Mouse (Mus musculus) neural tube, embryonic 12.5 days (tissue): Measurements from ENCODE around the gene Klhl21. TPM values are rescaled to one million over a fixed set of nuclear protein-coding genes. Genes with fewer than 3 reads are reported as not detected.

Experiments used
- ATAC-seq: fragments of 200-750 bp; cut with Nextera tagmentation; 2 replicates; pipeline ENCODE4 v1.8.0; 2017; ENCODE audit warnings: low read depth, mild to moderate bottlenecking, moderate TSS enrichment, moderate library complexity; ENCODE audit not compliant: low FRiP score
- H3K27ac ChIP-seq: fragments of 300-500 bp; sonication (generic); 2 replicates; pipeline ENCODE4 v1.5.1; 2016
- H3K27me3 ChIP-seq: fragments of 300-500 bp; sonication (generic); replicated peaks from 2 replicates; pipeline ENCODE4 v1.6.1; 2016; ENCODE audit warnings: mild to moderate bottlenecking
- H3K36me3 ChIP-seq: fragments of 300-500 bp; sonication (generic); 2 replicates; pipeline ENCODE4 v1.6.1; 2016; ENCODE audit warnings: mild to moderate bottlenecking
- H3K4me1 ChIP-seq: fragments of 300-500 bp; sonication (generic); 2 replicates; pipeline ENCODE4 v1.6.1; 2016
- H3K4me2 ChIP-seq: fragments of 300-500 bp; sonication (generic); replicated peaks from 2 replicates; pipeline ENCODE4 v1.6.1; 2016; ENCODE audit warnings: mild to moderate bottlenecking
- H3K4me3 ChIP-seq: fragments of 300-500 bp; sonication (generic); 2 replicates; pipeline ENCODE4 v1.5.1; 2016
- H3K9ac ChIP-seq: fragments of 300-500 bp; sonication (generic); 2 replicates; pipeline ENCODE4 v1.6.1; 2016; ENCODE audit warnings: mild to moderate bottlenecking
- H3K9me3 ChIP-seq: fragments of 300-500 bp; sonication (generic); 2 replicates; pipeline ENCODE4 v1.6.1; 2016; ENCODE audit warnings: mild to moderate bottlenecking
- WGBS: fragments of 180-500 bp; shearing (Covaris S2); methylation state at CpG from one replicate; pipeline ENCODE4 v1.1.7; 2016; 5-methylcytosine and 5-hydroxymethylcytosine counted together
- polyA plus RNA-seq: library from polyadenylated mRNA; unstranded; fragments of >200 nt; fragmentation: Nextera tagmentation; extraction: Ambion mirVana; gene quantifications from 2 replicates; pipeline ENCODE4 v1.2.1, GENCODE M21; 2016

The Klhl21 gene
- polyA plus RNA-seq, 1 experiment from 2014 or later, result 7.2 TPM

DNA sequence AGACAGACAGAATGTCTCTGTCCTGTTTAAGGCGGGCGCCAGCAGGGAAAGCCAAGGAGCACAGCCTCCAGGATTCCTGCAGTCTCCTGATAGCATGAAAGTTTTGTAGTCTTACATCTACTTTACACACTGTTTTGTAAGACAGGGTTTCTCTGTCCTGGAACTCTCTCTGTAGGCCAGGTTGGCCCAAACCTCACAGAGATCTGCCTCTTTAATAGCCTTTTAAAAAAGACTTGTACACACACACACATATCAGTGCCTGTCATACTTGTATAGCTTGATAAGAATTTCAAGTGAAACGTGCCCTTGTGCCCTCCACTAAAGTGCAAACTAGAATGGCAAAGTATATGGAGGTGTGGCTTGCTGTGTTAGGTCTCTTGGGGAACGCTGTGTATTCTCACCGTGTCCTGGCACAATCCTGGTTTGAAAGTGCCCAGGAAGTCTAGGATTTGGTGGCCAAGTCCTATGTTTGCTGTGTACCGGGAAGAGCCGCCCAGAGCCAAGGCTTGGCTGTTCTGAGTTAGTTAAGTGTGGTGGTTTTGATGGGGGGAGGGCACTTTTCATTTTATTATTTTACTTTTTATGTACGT lies 2.7 kb downstream of the Klhl21 start:
- ATAC-seq, result no peak
- Histone ChIP-seq H3K4me3 (peak overlapping the region; percentile 72; the same call in 1 of the 2 replicates), H3K36me3 (peaks cover 11% of the 10 kb centered on the region; the same call in 1 of the 2 replicates), H3K27me3 (peaks cover 45% of the 10 kb centered on the region), H3K27ac (no peak overlapping the region), H3K4me1 (peaks cover 40% of the 10 kb centered on the region), H3K9me3 (no peaks in the 10 kb centered on the region), H3K9ac (peak overlapping the region; percentile 29; the same call in 1 of the 2 replicates), H3K4me2 (peak overlapping the region; percentile 100)
- 81% methylated on average over 8 of the region's 8 CpGs for WGBS

DNA sequence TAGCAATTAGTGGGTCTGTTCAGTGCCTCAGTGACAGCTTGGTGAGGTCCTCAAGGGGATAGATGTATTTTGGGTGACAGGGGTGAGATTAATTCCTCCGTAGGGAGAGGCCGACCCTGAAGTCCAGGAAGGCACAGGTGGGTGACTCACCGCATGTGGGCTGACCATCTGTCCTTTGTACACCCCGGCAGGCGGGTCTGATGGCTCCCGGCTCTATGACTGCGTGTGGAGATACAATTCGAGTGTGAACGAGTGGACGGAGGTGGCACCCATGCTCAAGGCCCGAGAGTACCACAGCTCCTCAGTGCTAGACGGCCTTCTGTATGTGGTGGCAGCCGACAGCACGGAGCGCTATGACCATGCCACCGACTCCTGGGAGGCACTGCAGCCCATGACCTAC lies 3.5 kb downstream of the Klhl21 start:
- Histone ChIP-seq H3K4me2 (no peak overlapping the region), H3K36me3 (peaks cover 11% of the 10 kb centered on the region), H3K4me3 (no peak overlapping the region), H3K27ac (no peak overlapping the region), H3K9ac (no peak overlapping the region), H3K27me3 (peaks cover 36% of the 10 kb centered on the region), H3K9me3 (no peaks in the 10 kb centered on the region), H3K4me1 (peaks cover 39% of the 10 kb centered on the region)
- WGBS, result 95% methylated on average over 16 of the region's 16 CpGs
- ATAC-seq, result no peak

DNA sequence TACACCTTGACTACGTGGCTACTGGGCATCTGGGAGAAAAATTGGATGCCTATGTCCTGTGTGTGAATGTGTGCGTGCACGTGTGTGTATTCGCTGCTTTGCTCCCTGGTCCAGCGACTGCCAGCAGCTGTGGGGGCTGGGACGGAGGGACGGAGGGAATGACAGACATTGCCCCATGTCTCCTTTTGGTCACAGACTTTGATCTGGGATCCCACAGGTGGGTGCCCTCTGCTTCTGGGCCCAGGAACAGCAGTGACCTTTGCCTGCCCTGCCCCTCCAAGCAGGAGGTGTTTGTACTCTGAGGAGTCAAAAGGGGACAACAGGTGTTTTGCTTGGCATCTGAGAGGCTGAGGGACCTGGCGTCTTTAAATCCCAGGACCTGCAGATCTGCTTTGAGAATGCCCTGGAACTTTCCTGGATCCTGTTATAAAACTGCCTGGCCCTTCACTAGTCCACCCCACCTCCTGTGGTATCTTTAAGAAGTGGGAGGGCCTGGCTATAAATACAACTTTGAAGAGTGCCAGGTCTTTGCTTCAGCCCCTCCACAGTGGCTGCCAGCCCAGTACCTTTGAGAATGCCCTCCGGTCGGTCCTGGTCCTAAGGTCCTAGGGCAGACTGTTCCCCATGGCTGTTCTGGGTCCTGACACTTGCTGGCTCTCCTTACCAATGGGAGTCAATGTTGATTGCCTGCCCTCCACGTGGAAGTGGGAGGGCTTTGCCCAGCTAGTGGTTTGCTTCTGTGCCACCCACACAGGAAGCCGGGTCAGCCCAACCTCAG lies 4.6 kb downstream of the Klhl21 start:
- H3K9me3 ChIP-seq, result no peaks in the 10 kb centered on the region
- no peak for ATAC-seq
- H3K36me3 ChIP-seq, result peaks cover 13% of the 10 kb centered on the region
- H3K9ac ChIP-seq, result no peak overlapping the region
- no peak overlapping the region for H3K27ac ChIP-seq
- 83% methylated on average over 12 of the region's 12 CpGs for WGBS
- no peak overlapping the region for H3K4me3 ChIP-seq
- H3K27me3 ChIP-seq, result peaks cover 26% of the 10 kb centered on the region
- H3K4me2 ChIP-seq, result no peak overlapping the region
- H3K4me1 ChIP-seq, result peaks cover 28% of the 10 kb centered on the region

DNA sequence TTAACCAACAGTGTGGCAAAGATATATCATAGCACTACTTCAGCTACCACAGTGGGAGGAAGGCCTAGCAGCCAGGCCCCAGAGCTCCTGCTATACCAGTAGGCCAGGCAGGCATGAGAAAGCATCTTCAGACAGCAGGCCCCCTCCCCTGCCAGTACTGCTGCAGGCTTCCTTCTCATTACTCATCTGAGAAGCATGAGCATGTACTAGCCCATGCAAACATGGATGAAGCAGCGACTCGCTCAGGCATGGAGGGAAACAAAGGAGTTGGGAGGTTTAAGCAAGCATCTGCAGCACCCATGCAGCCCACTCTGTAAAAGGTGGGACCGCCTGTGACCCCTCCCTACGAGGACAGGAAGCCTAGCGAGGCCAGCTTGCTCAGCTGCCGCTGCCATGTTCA lies 10.5 kb downstream of the Klhl21 start:
- H3K4me2 ChIP-seq, result no peak overlapping the region
- no peaks in the 10 kb centered on the region for H3K9me3 ChIP-seq
- no peak overlapping the region for H3K4me3 ChIP-seq
- peaks cover 64% of the 10 kb centered on the region for H3K36me3 ChIP-seq
- no peak overlapping the region for H3K9ac ChIP-seq
- H3K4me1 ChIP-seq, result no peaks in the 10 kb centered on the region
- ATAC-seq, result no peak
- 96% methylated on average over 6 of the region's 6 CpGs for WGBS
- H3K27me3 ChIP-seq, result no peaks in the 10 kb centered on the region
- no peak overlapping the region for H3K27ac ChIP-seq

DNA sequence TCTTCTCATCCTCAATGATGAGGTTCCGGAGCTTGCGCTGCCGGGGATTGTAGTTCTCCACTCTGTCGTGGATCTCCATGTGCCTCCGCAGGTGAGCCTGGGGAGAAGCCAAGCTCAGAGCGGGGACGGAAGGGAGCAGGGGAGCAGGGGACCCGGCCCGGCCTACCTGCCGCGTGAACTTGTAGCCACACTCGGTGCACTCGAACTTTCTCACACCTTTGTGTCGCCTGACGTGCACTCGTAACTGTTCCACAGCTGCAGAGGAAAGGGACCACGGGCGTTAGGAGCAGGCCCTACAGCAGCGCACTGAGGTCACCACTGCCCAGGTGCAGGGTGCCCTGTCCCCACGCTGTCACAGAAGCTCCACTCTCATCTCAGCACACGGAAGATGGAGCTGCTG lies 11.4 kb downstream of the Klhl21 start:
- ATAC-seq, result no peak
- Histone ChIP-seq H3K4me3 (no peak overlapping the region), H3K4me1 (peaks cover 6% of the 10 kb centered on the region; the same call in 1 of the 2 replicates), H3K4me2 (no peak overlapping the region), H3K27ac (no peak overlapping the region), H3K9me3 (no peaks in the 10 kb centered on the region), H3K27me3 (no peaks in the 10 kb centered on the region), H3K9ac (no peak overlapping the region), H3K36me3 (peaks cover 71% of the 10 kb centered on the region)
- WGBS, result 92% methylated on average over 21 of the region's 21 CpGs

DNA sequence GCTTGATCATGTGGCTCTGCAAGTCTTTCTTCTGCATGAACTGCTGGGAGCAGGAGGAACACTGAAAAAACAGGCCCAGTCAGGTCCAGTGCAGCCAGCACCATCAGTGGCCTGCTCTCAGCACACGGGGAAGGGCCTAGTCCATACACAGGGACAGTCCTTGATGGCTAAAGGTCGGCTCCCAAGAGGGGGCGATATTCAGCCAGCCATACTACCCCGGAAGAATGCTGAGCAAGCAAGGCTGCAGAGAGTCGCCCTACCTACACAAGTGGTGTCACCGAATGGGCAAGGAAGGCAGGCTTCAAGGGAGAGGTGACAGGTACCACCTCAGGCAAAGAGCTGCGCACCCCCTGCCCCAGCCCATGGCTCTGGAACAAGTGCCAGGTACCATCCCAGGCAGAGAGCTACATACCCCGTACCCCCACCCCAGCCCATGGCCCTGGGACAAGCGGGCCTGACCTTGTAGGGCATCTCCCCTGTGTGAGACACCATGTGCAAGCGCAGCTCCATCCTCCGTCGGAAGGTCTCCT lies 13.0 kb downstream of the Klhl21 start:
- H3K27ac ChIP-seq, result no peak overlapping the region
- no peak overlapping the region for H3K4me3 ChIP-seq
- H3K4me1 ChIP-seq, result peaks cover 22% of the 10 kb centered on the region
- H3K27me3 ChIP-seq, result no peaks in the 10 kb centered on the region
- H3K36me3 ChIP-seq, result peaks cover 63% of the 10 kb centered on the region
- ATAC-seq, result no peak
- H3K9ac ChIP-seq, result no peak overlapping the region
- H3K9me3 ChIP-seq, result no peaks in the 10 kb centered on the region
- 82% methylated on average over 12 of the region's 12 CpGs for WGBS
- H3K4me2 ChIP-seq, result no peak overlapping the region

DNA sequence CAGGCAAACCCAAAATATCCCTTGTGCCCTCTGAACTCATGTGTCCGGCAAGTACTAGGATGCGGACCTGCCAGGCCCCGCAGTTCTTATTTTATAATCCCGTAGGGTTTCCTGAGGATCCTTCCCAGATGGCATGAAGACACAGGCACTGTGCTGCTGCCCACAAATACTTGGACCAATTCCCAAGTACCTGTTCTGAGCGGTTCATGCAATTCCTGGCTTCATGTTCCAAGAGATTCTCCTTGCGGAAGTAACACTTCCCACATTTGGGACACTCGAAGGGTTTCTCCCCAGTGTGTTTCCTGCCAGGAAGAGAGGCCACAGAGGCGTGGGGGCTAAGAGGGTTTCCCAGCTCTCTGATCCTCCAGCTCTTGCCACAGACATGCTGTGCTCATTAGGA lies 13.9 kb downstream of the Klhl21 start:
- WGBS, result 91% methylated on average over 8 of the region's 8 CpGs
- Histone ChIP-seq H3K36me3 (peaks cover 63% of the 10 kb centered on the region), H3K9me3 (no peaks in the 10 kb centered on the region), H3K27me3 (no peaks in the 10 kb centered on the region), H3K9ac (no peak overlapping the region), H3K4me2 (no peak overlapping the region), H3K4me3 (no peak overlapping the region), H3K27ac (no peak overlapping the region), H3K4me1 (peaks cover 26% of the 10 kb centered on the region)
- ATAC-seq, result no peak

DNA sequence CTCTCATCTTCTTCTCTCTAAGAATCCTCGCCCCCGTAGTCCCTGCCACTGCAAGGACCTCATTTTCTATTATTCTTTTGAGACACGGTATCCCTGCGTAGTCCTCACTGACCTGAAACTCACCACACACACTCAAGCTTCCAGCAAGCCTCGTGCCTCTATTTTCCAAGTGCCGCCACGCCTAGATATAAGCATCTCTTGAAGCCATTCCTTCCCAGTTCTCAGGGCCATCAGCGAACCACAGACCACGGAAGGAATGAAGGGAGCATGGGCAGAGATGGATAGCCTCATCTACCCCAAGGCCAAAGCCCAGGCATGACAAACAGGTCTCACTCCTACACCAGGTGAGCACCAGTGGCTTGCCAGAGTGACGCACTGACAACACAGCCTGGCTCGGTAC lies 15.9 kb downstream of the Klhl21 start:
- Histone ChIP-seq H3K9me3 (no peaks in the 10 kb centered on the region), H3K27me3 (no peaks in the 10 kb centered on the region), H3K9ac (no peak overlapping the region), H3K4me1 (peaks cover 39% of the 10 kb centered on the region), H3K4me3 (no peak overlapping the region), H3K36me3 (peaks cover 50% of the 10 kb centered on the region), H3K27ac (no peak overlapping the region), H3K4me2 (no peak overlapping the region)
- 92% methylated on average over 11 of the region's 11 CpGs for WGBS
- no peak for ATAC-seq

DNA sequence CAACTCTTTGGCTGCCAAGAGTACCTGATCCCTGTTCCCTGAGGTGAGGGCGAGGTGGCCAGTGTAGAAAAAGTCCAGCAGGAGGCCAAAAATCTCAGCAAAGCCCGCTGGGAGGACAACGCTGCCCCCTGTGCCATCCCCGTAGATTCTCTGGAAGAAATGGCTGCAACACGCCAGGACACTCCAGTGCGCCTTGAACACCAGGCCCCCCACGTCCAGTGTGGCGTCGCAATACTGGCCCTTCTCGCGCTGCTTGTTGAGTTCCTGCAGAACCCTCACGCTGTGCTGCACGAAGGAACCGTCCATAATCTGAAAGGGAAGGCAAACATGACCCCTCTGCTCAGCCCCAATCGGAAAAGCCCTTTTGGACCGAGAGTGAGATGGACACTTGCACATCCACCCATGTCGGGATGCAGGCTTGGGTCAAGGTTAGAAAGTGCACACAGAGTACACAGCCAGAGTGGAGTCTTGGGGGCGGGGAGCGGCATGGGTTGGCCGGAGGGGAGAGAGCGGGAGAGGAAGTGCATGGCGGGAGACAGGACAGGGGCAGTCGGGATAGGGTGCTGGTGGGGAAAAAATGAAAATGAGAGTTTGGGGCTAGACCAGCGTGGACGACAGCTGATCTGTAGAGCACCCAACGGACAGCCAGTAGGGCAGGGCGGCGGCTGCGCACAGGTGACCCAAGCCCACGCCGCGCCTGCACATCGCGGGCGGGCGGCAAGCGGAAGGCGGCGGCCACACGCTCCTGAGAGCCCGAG lies 18.3 kb downstream of the Klhl21 start:
- WGBS, result 3% methylated on average over 36 of the region's 41 CpGs
- peaks cover 25% of the 10 kb centered on the region for H3K36me3 ChIP-seq
- peak; percentile 31 for ATAC-seq
- H3K4me2 ChIP-seq, result peak overlapping the region; percentile 93
- H3K27ac ChIP-seq, result no peak overlapping the region
- H3K9ac ChIP-seq, result peak overlapping the region; percentile 81
- no peaks in the 10 kb centered on the region for H3K27me3 ChIP-seq
- no peaks in the 10 kb centered on the region for H3K9me3 ChIP-seq
- peaks cover 46% of the 10 kb centered on the region for H3K4me1 ChIP-seq
- H3K4me3 ChIP-seq, result peak overlapping the region; percentile 83

DNA sequence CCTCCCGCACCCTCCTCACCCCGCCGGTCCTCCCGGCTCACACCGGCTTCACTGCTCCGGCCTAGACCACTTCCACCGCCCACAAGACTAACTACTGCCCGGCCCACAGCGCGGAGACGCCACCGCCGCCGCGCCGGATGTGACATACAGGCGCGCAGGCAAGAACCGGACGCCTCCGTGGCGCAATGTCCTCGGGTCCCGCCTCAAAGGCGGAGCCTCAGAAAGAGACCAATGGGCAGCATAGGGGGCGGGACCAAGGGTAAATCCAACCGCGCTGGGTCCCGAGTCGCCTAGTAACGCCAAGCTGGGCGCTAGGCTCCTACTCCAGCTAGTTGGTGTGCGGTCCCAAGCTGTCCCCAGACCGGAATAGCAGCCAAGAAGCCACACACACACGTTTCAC lies 18.9 kb downstream of the Klhl21 start, which contains the start of gene Zbtb48:
Zbtb48 (minus strand) TSS at position 148 of the 400 bp plus-strand sequence.
- under 1% methylated on average over 35 of the region's 35 CpGs for WGBS
- peak within 1 kb of the TSS; percentile 83 for H3K4me3 ChIP-seq
- H3K4me2 ChIP-seq, result peak within 1 kb of the TSS; percentile 93
- peaks cover 46% of the 10 kb centered on the region for H3K4me1 ChIP-seq
- H3K36me3 ChIP-seq, result peaks cover 20% of the 10 kb centered on the region
- no peaks in the 10 kb centered on the region for H3K27me3 ChIP-seq
- H3K9me3 ChIP-seq, result no peaks in the 10 kb centered on the region
- H3K9ac ChIP-seq, result peak within 1 kb of the TSS; percentile 81
- H3K27ac ChIP-seq, result no peak within 1 kb of the TSS
- ATAC-seq, result peak; percentile 97

DNA sequence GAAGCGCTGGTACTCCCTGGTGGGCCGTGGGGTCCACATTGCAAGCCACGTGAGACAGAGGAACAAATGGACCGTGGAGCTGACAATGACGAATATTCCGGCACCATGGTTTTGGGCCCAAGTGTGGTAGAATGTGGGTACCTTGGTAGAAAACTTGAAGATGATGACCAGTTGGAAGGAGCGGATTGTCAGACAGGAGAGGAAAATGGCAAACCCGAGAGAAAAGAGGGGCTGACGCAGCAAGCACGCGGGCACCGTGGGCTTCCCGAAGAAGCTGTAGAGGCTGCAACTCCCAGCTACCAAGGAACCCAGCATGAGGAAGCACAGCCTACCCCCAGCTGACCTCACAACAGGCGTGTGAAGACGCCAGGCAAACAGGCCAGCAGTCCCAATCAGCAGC lies 19.9 kb downstream of the Klhl21 start:
- Histone ChIP-seq H3K9ac (peak overlapping the region; percentile 81; the same call in 1 of the 2 replicates), H3K36me3 (peaks cover 10% of the 10 kb centered on the region), H3K27ac (no peak overlapping the region), H3K27me3 (no peaks in the 10 kb centered on the region), H3K4me3 (peak overlapping the region; percentile 83; the same call in 1 of the 2 replicates), H3K4me2 (peak overlapping the region; percentile 93), H3K9me3 (no peaks in the 10 kb centered on the region), H3K4me1 (peaks cover 46% of the 10 kb centered on the region)
- WGBS, result 66% methylated on average over 15 of the region's 15 CpGs
- no peak for ATAC-seq

DNA sequence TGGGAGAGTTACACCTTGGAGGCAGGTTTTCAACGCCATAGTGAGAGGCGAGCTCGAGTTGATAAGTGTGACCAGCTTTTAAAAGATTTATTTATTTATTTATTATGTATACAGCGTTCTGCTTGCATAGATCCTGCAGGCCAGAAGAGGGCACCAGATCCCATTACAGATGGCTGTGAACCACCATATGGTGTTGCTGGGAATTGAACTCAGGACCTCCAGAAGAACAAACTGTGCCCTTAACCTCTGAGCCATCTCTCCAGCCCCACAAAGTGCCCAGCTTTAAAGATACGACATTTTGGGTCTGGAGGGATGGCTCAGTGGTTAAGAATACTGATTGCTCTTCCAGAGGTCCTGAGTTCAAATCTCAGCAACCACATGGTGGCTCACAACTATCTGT lies 20.5 kb downstream of the Klhl21 start:
- Histone ChIP-seq H3K4me2 (peak overlapping the region; percentile 93), H3K27me3 (no peaks in the 10 kb centered on the region), H3K4me1 (peaks cover 46% of the 10 kb centered on the region), H3K9ac (no peak overlapping the region), H3K9me3 (no peaks in the 10 kb centered on the region), H3K4me3 (no peak overlapping the region), H3K27ac (no peak overlapping the region), H3K36me3 (peaks cover 7% of the 10 kb centered on the region; the same call in 1 of the 2 replicates)
- no peak for ATAC-seq
- WGBS, result 50% methylated on average over 5 of the region's 5 CpGs
